Mouse (Mus musculus): ENCODE results near the gene Hoxd13. TPM values are rescaled to one million over a fixed set of nuclear protein-coding genes. Genes with fewer than 3 reads are reported as not detected.

Hoxd13 gene
- polyA plus RNA-seq (2014; fragmentation: Nextera tagmentation; extraction: Ambion mirVana): not detected in 2 replicates

GRCm38 (mm10) chr2:74667842-74668357, at the start of gene Hoxd13:
Gene Hoxd13 (plus strand): TSS chr2:74668310.
- WGBS: under 1% methylated on average over 18 of the region's 51 CpGs
- ATAC-seq (ENCODE audit: insufficient number of reproducible peaks, insufficient read depth, low FRiP score, low read depth): no peak; the same call in 1 of the 2 replicates
- peak within 1 kb of the TSS; percentile 43 to 44 for H3K4me3 ChIP-seq (ENCODE audit: control insufficient read depth in 1 of 2, insufficient read depth in 1 of 2, low read depth in 1 of 2, low read length in 2 of 2)
- no peak within 1 kb of the TSS for H3K27ac ChIP-seq (replicated peaks in 1 of 2; ENCODE audit: control insufficient read depth in 1 of 2, insufficient read depth in 1 of 2, low read depth in 2 of 2, low read length in 2 of 2)
- H3K36me3 ChIP-seq (ENCODE audit: control insufficient read depth, insufficient read depth, low read length): no peaks in the 10 kb centered on the region
- H3K4me1 ChIP-seq (ENCODE audit: control insufficient read depth in 2 of 2, insufficient read depth in 2 of 2, low read length in 2 of 2): peaks cover 5 to 12% of the 10 kb centered on the region in 2 experiments
- H3K27me3 ChIP-seq (ENCODE audit: control insufficient read depth, insufficient read depth, low read length): peaks cover 97% of the 10 kb centered on the region
- peak within 1 kb of the TSS; percentile 75 for H3K4me2 ChIP-seq (ENCODE audit: low read length)
- no peak within 1 kb of the TSS for H3K9ac ChIP-seq (ENCODE audit: low read length)
- H3K9me3 ChIP-seq (ENCODE audit: control insufficient read depth, low read length): no peaks in the 10 kb centered on the region

- H3K4me2 ChIP-seq (ENCODE audit: low read length): no peak overlapping the region
- 82% methylated on average over 3 of the region's 3 CpGs for WGBS
- no peaks in the 10 kb centered on the region for H3K9me3 ChIP-seq (ENCODE audit: control insufficient read depth, low read length)
- no peak for ATAC-seq (ENCODE audit: insufficient number of reproducible peaks, insufficient read depth, low FRiP score, low read depth)
- H3K4me1 ChIP-seq (ENCODE audit: control insufficient read depth in 2 of 2, insufficient read depth in 2 of 2, low read length in 2 of 2): no peaks in the 10 kb centered on the region
- H3K4me3 ChIP-seq (ENCODE audit: control insufficient read depth in 1 of 2, insufficient read depth in 1 of 2, low read depth in 1 of 2, low read length in 2 of 2): no peak overlapping the region
- no peaks in the 10 kb centered on the region for H3K36me3 ChIP-seq (ENCODE audit: control insufficient read depth, insufficient read depth, low read length)
- no peak overlapping the region for H3K27ac ChIP-seq (replicated peaks in 1 of 2; ENCODE audit: control insufficient read depth in 1 of 2, insufficient read depth in 1 of 2, low read depth in 2 of 2, low read length in 2 of 2)
- no peaks in the 10 kb centered on the region for H3K27me3 ChIP-seq (ENCODE audit: control insufficient read depth, insufficient read depth, low read length)
- H3K9ac ChIP-seq (ENCODE audit: low read length): no peak overlapping the region
Observed at GRCm38 (mm10) chr2:74619676-74620246, 48.3 kb upstream of the Hoxd13 start.

GRCm38 (mm10) chr2:74620368-74620767, 47.7 kb upstream of the Hoxd13 start:
- H3K27me3 ChIP-seq (ENCODE audit: control insufficient read depth, insufficient read depth, low read length): no peaks in the 10 kb centered on the region
- H3K4me1 ChIP-seq (ENCODE audit: control insufficient read depth in 2 of 2, insufficient read depth in 2 of 2, low read length in 2 of 2): no peaks in the 10 kb centered on the region
- WGBS: 85% methylated on average over 10 of the region's 10 CpGs
- no peak overlapping the region for H3K4me3 ChIP-seq (ENCODE audit: control insufficient read depth in 1 of 2, insufficient read depth in 1 of 2, low read depth in 1 of 2, low read length in 2 of 2)
- H3K9me3 ChIP-seq (ENCODE audit: control insufficient read depth, low read length): no peaks in the 10 kb centered on the region
- H3K4me2 ChIP-seq (ENCODE audit: low read length): no peak overlapping the region
- no peaks in the 10 kb centered on the region for H3K36me3 ChIP-seq (ENCODE audit: control insufficient read depth, insufficient read depth, low read length)
- no peak overlapping the region for H3K9ac ChIP-seq (ENCODE audit: low read length)
- no peak for ATAC-seq (ENCODE audit: insufficient number of reproducible peaks, insufficient read depth, low FRiP score, low read depth)
- no peak overlapping the region for H3K27ac ChIP-seq (replicated peaks in 1 of 2; ENCODE audit: control insufficient read depth in 1 of 2, insufficient read depth in 1 of 2, low read depth in 2 of 2, low read length in 2 of 2)

DNA sequence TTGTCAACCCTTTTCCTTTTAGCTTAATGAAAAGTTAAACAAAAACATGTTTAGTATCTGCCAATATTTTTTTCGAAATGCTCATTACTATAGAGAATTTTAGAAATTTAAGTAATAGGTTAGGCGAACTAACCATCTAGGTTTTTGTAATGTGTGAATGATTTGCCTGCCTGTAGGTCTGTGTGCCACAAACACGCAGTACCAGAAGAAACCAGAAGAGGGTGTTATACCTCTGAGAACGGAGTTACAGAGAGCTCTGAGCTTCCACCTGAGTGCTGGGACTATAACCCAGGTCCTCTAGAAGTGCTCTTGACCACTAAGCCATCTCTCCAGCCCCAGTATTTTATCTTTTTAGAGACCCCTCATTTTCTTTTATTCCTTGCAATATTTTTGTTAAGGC, 32.7 kb upstream of the Hoxd13 start:
- H3K27ac ChIP-seq (replicated peaks in 1 of 2; ENCODE audit: control insufficient read depth in 1 of 2, insufficient read depth in 1 of 2, low read depth in 2 of 2, low read length in 2 of 2): no peak overlapping the region
- no peak overlapping the region for H3K9ac ChIP-seq (ENCODE audit: low read length)
- H3K27me3 ChIP-seq (ENCODE audit: control insufficient read depth, insufficient read depth, low read length): no peaks in the 10 kb centered on the region
- WGBS: 62% methylated on average over 4 of the region's 4 CpGs
- no peaks in the 10 kb centered on the region for H3K4me1 ChIP-seq (ENCODE audit: control insufficient read depth in 2 of 2, insufficient read depth in 2 of 2, low read length in 2 of 2)
- H3K36me3 ChIP-seq (ENCODE audit: control insufficient read depth, insufficient read depth, low read length): no peaks in the 10 kb centered on the region
- ATAC-seq (ENCODE audit: insufficient number of reproducible peaks, insufficient read depth, low FRiP score, low read depth): no peak
- H3K4me3 ChIP-seq (ENCODE audit: control insufficient read depth in 1 of 2, insufficient read depth in 1 of 2, low read depth in 1 of 2, low read length in 2 of 2): no peak overlapping the region
- H3K9me3 ChIP-seq (ENCODE audit: control insufficient read depth, low read length): no peaks in the 10 kb centered on the region
- H3K4me2 ChIP-seq (ENCODE audit: low read length): no peak overlapping the region

GRCm38 (mm10) chr2:74642431-74642830, 25.7 kb upstream of the Hoxd13 start:
- Histone ChIP-seq H3K9me3 (ENCODE audit: control insufficient read depth, low read length) (no peaks in the 10 kb centered on the region), H3K4me2 (ENCODE audit: low read length) (no peak overlapping the region), H3K27ac (replicated peaks in 1 of 2; ENCODE audit: control insufficient read depth in 1 of 2, insufficient read depth in 1 of 2, low read depth in 2 of 2, low read length in 2 of 2) (no peak overlapping the region), H3K4me3 (ENCODE audit: control insufficient read depth in 1 of 2, insufficient read depth in 1 of 2, low read depth in 1 of 2, low read length in 2 of 2) (no peak overlapping the region), H3K36me3 (ENCODE audit: control insufficient read depth, insufficient read depth, low read length) (no peaks in the 10 kb centered on the region), H3K4me1 (ENCODE audit: control insufficient read depth in 2 of 2, insufficient read depth in 2 of 2, low read length in 2 of 2) (no peaks in the 10 kb centered on the region), H3K9ac (ENCODE audit: low read length) (no peak overlapping the region), H3K27me3 (ENCODE audit: control insufficient read depth, insufficient read depth, low read length) (peaks cover 41% of the 10 kb centered on the region)
- WGBS: 68% methylated on average over 5 of the region's 5 CpGs
- no peak for ATAC-seq (ENCODE audit: insufficient number of reproducible peaks, insufficient read depth, low FRiP score, low read depth)

DNA sequence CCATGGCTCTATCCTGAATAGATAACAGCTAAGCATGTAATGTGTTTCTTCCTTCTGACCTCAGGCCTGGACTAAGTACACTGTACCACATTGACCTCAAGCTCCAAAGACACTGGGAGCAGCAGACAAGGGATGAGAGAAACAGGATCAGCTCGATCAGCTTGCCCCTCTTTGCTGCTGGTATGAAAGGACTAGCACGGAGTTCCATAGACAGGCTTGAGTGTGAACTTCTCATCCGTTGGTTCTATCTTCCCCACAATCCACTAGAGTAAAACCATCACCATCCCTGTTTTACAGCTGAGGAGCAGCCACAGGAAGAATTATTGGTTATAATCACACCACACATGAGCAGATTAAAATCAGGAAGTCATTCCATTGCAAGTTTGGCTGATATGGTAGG, 22.5 kb upstream of the Hoxd13 start:
- H3K27ac ChIP-seq (replicated peaks in 1 of 2; ENCODE audit: control insufficient read depth in 1 of 2, insufficient read depth in 1 of 2, low read depth in 2 of 2, low read length in 2 of 2): no peak overlapping the region
- H3K4me2 ChIP-seq (ENCODE audit: low read length): no peak overlapping the region
- H3K36me3 ChIP-seq (ENCODE audit: control insufficient read depth, insufficient read depth, low read length): no peaks in the 10 kb centered on the region
- H3K4me1 ChIP-seq (ENCODE audit: control insufficient read depth in 2 of 2, insufficient read depth in 2 of 2, low read length in 2 of 2): no peaks in the 10 kb centered on the region
- 70% methylated on average over 3 of the region's 3 CpGs for WGBS
- peaks cover 73% of the 10 kb centered on the region for H3K27me3 ChIP-seq (ENCODE audit: control insufficient read depth, insufficient read depth, low read length)
- no peak overlapping the region for H3K4me3 ChIP-seq (ENCODE audit: control insufficient read depth in 1 of 2, insufficient read depth in 1 of 2, low read depth in 1 of 2, low read length in 2 of 2)
- H3K9ac ChIP-seq (ENCODE audit: low read length): no peak overlapping the region
- H3K9me3 ChIP-seq (ENCODE audit: control insufficient read depth, low read length): no peaks in the 10 kb centered on the region
- no peak for ATAC-seq (ENCODE audit: insufficient number of reproducible peaks, insufficient read depth, low FRiP score, low read depth)

DNA sequence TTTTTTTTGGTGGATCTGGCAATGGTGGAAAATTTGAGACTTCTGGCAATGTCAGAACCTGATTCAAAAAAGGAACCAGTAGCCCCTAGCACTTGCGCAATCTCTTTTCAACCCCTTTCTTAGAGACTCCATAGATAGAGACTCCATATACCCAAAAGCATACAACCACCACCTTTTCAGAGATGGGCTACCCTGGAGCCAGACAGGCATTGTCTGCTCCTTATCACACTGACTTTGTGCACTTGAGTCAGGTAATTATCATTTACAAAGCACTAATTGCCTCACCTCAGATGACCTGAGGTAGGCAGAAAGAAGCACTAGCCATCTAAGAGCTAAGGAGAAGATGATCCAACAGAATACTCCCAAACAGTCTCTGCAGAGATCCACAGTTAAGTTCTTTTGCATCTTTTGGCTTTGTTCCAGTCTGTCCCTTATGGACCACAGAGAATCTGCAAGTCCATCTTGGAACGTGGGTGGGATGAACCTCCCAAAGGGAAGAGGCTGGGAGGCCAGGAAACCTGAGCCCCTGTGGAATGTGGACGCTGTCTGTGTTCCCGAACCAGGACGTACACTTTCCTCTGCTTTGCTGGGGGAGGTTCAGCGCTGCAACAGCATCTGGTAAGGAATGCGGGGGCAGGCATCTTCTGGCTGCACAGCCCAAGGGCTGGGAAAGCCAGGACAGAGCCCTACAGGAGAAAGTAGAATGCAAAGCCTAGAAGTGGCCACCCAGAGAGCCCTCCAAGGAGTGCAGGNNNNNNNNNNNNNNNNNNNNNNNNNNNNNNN, 20.8 kb upstream of the Hoxd13 start:
- no peak overlapping the region for H3K27ac ChIP-seq (replicated peaks in 1 of 2; ENCODE audit: control insufficient read depth in 1 of 2, insufficient read depth in 1 of 2, low read depth in 2 of 2, low read length in 2 of 2)
- no peak overlapping the region for H3K9ac ChIP-seq (ENCODE audit: low read length)
- no peaks in the 10 kb centered on the region for H3K36me3 ChIP-seq (ENCODE audit: control insufficient read depth, insufficient read depth, low read length)
- no peak overlapping the region for H3K4me3 ChIP-seq (ENCODE audit: control insufficient read depth in 1 of 2, insufficient read depth in 1 of 2, low read depth in 1 of 2, low read length in 2 of 2)
- no peak overlapping the region for H3K4me2 ChIP-seq (ENCODE audit: low read length)
- H3K9me3 ChIP-seq (ENCODE audit: control insufficient read depth, low read length): no peaks in the 10 kb centered on the region
- H3K4me1 ChIP-seq (ENCODE audit: control insufficient read depth in 2 of 2, insufficient read depth in 2 of 2, low read length in 2 of 2): no peaks in the 10 kb centered on the region
- 16% methylated on average over 7 of the region's 7 CpGs for WGBS
- peaks cover 89% of the 10 kb centered on the region for H3K27me3 ChIP-seq (ENCODE audit: control insufficient read depth, insufficient read depth, low read length)
- no peak for ATAC-seq (ENCODE audit: insufficient number of reproducible peaks, insufficient read depth, low FRiP score, low read depth)
